Mouse (Mus musculus): Measurements from ENCODE around the gene Vmn2r25. TPM values are rescaled to one million over a fixed set of nuclear protein-coding genes. Genes with fewer than 3 reads are reported as not detected.

Gene Vmn2r25
- polyA plus RNA-seq (2017; shearing (Covaris generic)), result not detected

GRCm38 (mm10) chr6:123853363-123853762 is at the start of gene Vmn2r25:
TSS of gene Vmn2r25 (minus strand) at chr6:123853463.

GRCm38 (mm10) chr6:123778579-123778978 is 74.7 kb downstream of the Vmn2r25 start, which contains the start of gene Vmn2r24:
TSS of gene Vmn2r24 (plus strand) at chr6:123778879.

Other genes starting within 250 kb of the Vmn2r25 start
- not detected for gene Vmn2r22, start 202.7 kb downstream of the Vmn2r25 start, polyA plus RNA-seq (2017; shearing (Covaris generic))
- gene Vmn2r23, start 150.8 kb downstream of the Vmn2r25 start, polyA plus RNA-seq (2017; shearing (Covaris generic)), result 0.05 TPM
- not detected for gene Vmn2r24, start 74.6 kb downstream of the Vmn2r25 start, polyA plus RNA-seq (2017; shearing (Covaris generic))
- gene Vmn2r26, start 171.1 kb upstream of the Vmn2r25 start, polyA plus RNA-seq (2017; shearing (Covaris generic)), result not detected